Mouse (Mus musculus) liver, postnatal 0 days (tissue): Measurements from ENCODE around the gene Adgrg3. TPM values are rescaled to one million over a fixed set of nuclear protein-coding genes. Genes with fewer than 3 reads are reported as not detected.

ENCODE experiments used
- ATAC-seq: fragments of 200-750 bp; cut with Nextera tagmentation; 2 replicates; pipeline ENCODE4 v1.8.0; 2017; ENCODE audit warnings: mild to moderate bottlenecking, moderate library complexity
- DNase-seq: peaks from one replicate; pipeline ENCODE4 v3.0.0-alpha.2; 2016
- H3K27ac ChIP-seq: fragments of 300-500 bp; sonication (generic); 2 replicates; pipeline ENCODE4 v1.5.1; 2014; ENCODE audit warnings: antibody characterized with exemption, moderate library complexity, mild to moderate bottlenecking, low read depth
- H3K27me3 ChIP-seq: fragments of 300-500 bp; sonication (generic); 2 replicates; pipeline ENCODE4 v1.6.1; 2014; ENCODE audit warnings: low read length, control low read depth, mixed read lengths; ENCODE audit not compliant: insufficient read depth
- H3K36me3 ChIP-seq: fragments of 300-500 bp; sonication (generic); replicated peaks from 2 replicates; pipeline ENCODE4 v1.6.1; 2014; ENCODE audit warnings: mild to moderate bottlenecking, control low read depth, low read length, moderate library complexity, mixed read lengths; ENCODE audit not compliant: insufficient read depth
- H3K4me1 ChIP-seq: fragments of 300-500 bp; sonication (generic); 2 replicates; pipeline ENCODE4 v1.6.1; 2014; ENCODE audit warnings: antibody characterized with exemption, mild to moderate bottlenecking, control low read depth; ENCODE audit not compliant: insufficient read depth
- H3K4me2 ChIP-seq: fragments of 300-500 bp; sonication (generic); 2 replicates; pipeline ENCODE4 v1.6.1; 2014; ENCODE audit warnings: low read depth, mild to moderate bottlenecking, low read length, moderate library complexity, mixed read lengths
- H3K4me3 ChIP-seq: fragments of 300-500 bp; sonication (generic); 2 replicates; pipeline ENCODE4 v1.5.1; 2014; ENCODE audit warnings: low read depth, low read length
- H3K9ac ChIP-seq: fragments of 300-500 bp; sonication (generic); replicated peaks from 2 replicates; pipeline ENCODE4 v1.6.1; 2014; ENCODE audit warnings: mild to moderate bottlenecking, moderate library complexity
- H3K9me3 ChIP-seq: fragments of 300-500 bp; sonication (generic); 2 replicates; pipeline ENCODE4 v1.6.1; 2016; ENCODE audit warnings: mild to moderate bottlenecking, control low read depth, low read length, mixed read lengths
- CTCF ChIP-seq: sonication (generic); IDR thresholded peaks from 2 replicates; pipeline ENCODE4 v1.5.1; 2016; ENCODE audit warnings: antibody characterized with exemption, low read depth
- EP300 ChIP-seq: IDR thresholded peaks from 2 replicates; pipeline ENCODE4 v1.6.1; 2016; ENCODE audit warnings: antibody characterized with exemption, low read depth, mild to moderate bottlenecking
- WGBS: fragments of 180-500 bp; shearing (Covaris S2); extraction: QIAGEN DNeasy Blood & Tissue Kit; methylation state at CpG from one replicate; pipeline ENCODE4 v1.1.7; 2014; ENCODE audit not compliant: insufficient replicate concordance; 5-methylcytosine and 5-hydroxymethylcytosine counted together
- polyA plus RNA-seq: library from polyadenylated mRNA; unstranded; fragments of >200 nt; fragmentation: Nextera tagmentation; extraction: Ambion mirVana; gene quantifications from 2 replicates; pipeline ENCODE4 v1.2.1, GENCODE M21; 2015

Adgrg3 gene
- polyA plus RNA-seq, 1 experiment from 2014 or later: 9.6 TPM

DNA sequence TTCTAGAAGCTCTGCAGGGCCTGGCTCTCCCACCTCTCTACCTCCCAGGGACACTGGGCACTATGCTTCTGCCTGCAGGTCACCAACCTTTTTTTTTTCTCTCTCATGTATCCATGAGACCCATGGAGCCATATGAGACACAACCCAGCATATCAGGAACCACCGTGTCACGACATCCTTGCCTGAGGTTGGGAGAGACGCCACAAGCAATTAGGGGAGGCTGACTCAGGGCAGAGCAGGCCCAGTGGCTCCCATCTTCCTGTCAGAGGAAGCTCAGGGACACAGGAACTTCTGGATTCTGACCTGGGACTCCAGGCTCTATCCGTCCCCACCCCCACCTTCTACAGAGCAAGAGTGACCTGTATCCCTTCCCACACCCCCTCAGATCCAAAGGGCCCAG lies 1.6 kb upstream of the Adgrg3 start:
- ATAC-seq (peak; percentile 20), DNase-seq (no peak)
- no peak overlapping the region for H3K9ac ChIP-seq
- H3K4me1 ChIP-seq: no peaks in the 10 kb centered on the region
- H3K27me3 ChIP-seq: no peaks in the 10 kb centered on the region
- H3K9me3 ChIP-seq: no peaks in the 10 kb centered on the region
- 61% methylated on average over 4 of the region's 4 CpGs for WGBS
- H3K4me2 ChIP-seq: no peak overlapping the region
- H3K4me3 ChIP-seq: no peak overlapping the region
- H3K36me3 ChIP-seq: peaks cover 28% of the 10 kb centered on the region
- no peak overlapping the region for H3K27ac ChIP-seq
- TF ChIP-seq EP300 (no peak), CTCF (no peak)

DNA sequence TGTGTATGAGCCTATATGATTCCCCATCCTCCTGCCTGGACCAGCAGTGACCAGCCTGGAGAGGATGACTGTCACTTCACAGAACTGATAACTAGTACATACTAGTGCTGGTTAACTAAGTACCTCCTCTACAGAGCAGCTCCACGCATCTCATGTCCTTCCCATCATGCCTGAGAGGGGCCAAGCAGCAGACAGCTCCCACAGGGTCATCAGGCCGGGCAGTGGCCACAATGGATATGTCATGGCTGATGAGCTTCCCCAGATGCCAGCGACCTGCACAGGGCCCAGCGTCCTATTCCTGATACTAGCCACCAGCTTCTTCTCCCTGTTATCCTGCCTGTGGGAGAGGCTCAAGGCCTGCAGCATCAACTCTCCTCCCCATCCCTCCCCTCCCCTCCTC lies 808 bp upstream of the Adgrg3 start:
- no peak overlapping the region for H3K27ac ChIP-seq
- no peak for DNase-seq
- WGBS: 57% methylated on average over 4 of the region's 4 CpGs

DNA sequence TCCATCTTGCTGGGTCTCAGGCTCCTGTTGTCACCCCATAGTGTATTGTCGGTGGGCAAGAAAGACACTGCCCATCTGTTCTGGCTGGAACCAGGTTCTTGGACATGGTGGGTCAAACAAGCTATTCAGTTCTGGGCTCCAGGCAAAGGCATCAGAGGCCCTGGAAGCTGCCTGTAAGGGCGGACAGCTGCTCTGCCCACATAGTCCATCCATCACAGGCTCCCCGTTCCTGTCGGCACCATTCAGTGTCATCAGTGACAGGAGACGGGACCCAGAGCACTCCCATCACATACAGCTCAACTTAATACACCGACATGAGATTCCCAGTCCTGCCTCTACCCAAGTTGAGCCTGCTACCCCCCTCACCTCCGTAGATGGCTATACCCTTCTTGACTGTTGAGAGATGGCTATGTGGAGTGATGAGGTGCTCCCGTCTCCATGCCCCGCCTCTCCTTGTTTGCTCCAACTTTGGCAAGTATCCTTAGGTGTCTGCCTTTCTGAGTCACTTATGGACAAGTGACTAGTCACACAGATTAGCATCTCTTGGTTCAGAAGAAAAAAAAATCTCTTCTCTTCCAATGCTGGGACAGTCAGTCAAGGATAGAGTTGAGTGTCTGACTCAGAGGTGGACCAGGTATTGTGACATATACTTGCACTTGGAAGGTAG lies 610 bp downstream of the Adgrg3 start:
- no peak for ATAC-seq
- H3K4me3 ChIP-seq: peak overlapping the region; percentile 29

More for the DNA sequence above, 808 bp upstream of the Adgrg3 start:
- TF ChIP-seq CTCF (no peak), EP300 (no peak)
- Histone ChIP-seq H3K36me3 (peaks cover 20% of the 10 kb centered on the region), H3K27me3 (no peaks in the 10 kb centered on the region), H3K4me3 (no peak overlapping the region), H3K4me1 (0 out of 2 replicates have a peak, but pooled peaks cover 2% of the 10 kb centered on the region), H3K9me3 (no peaks in the 10 kb centered on the region), H3K4me2 (no peak overlapping the region), H3K9ac (no peak overlapping the region)
- ATAC-seq: no peak

DNA sequence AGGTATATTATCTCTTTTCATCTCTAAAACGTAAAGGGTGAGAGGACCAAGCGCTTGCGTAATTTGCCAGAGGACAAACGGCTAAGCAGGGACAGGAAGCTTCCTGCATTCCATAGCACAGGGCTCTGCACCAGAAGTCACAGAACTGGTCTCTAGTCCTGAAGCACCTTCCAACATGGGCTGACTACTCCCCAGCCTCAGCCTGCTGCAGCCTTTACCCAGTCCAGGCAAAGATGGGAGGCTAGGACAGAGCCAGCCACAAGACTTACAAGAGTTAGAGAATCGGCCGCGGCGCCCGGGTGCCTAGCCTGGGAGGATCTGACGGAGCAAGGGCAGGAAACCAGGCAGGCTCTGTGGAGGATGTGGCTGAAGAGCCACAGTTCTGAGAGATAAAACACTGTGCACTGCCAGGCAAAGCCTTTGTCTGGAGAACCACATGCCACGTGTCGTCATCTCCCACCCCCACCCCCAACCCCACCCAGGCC lies 2.8 kb downstream of the Adgrg3 start:
- ATAC-seq (peak; percentile 59), DNase-seq (peak; percentile 53)
- no peak for TF ChIP-seq EP300
- no peak for TF ChIP-seq CTCF
- Histone ChIP-seq H3K9me3 (no peaks in the 10 kb centered on the region), H3K27me3 (no peaks in the 10 kb centered on the region), H3K4me3 (peak overlapping the region; percentile 4; the same call in 1 of the 2 replicates), H3K36me3 (no peaks in the 10 kb centered on the region), H3K4me1 (0 out of 2 replicates have a peak, but pooled peaks cover 2% of the 10 kb centered on the region), H3K27ac (peak overlapping the region; percentile 30; the same call in 1 of the 2 replicates), H3K9ac (no peak overlapping the region), H3K4me2 (peak overlapping the region; percentile 34)
- 24% methylated on average over 12 of the region's 12 CpGs for WGBS

More for the DNA sequence above, 610 bp downstream of the Adgrg3 start:
- Histone ChIP-seq H3K9me3 (no peaks in the 10 kb centered on the region), H3K27ac (no peak overlapping the region), H3K9ac (no peak overlapping the region), H3K4me1 (0 out of 2 replicates have a peak, but pooled peaks cover 2% of the 10 kb centered on the region), H3K27me3 (no peaks in the 10 kb centered on the region), H3K4me2 (peak overlapping the region; percentile 48), H3K36me3 (peaks cover 11% of the 10 kb centered on the region)
- WGBS: 53% methylated on average over 9 of the region's 9 CpGs
- no peak for DNase-seq
- no peak for TF ChIP-seq CTCF
- no peak for TF ChIP-seq EP300

DNA sequence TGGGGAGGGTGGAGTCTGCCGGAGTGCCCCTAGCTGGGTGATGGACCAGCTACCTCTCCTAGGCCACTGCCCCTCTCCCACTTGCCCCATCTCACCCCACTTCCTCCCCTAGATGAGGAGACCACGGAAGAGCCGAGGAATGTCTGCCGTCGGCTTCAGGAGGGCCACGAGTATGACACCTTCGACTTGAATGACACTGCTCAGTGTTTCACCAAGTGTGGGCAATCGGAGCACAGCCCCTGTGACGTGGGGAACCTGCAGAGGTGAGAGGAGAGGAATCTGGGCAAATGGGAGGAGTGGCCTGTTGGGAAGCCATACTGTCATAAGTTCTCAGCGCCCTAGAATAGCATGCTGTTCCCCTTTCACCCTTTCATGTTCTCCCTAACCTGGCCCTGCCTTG lies 3.3 kb downstream of the Adgrg3 start:
- 27% methylated on average over 10 of the region's 10 CpGs for WGBS
- H3K9ac ChIP-seq: no peak overlapping the region
- no peaks in the 10 kb centered on the region for H3K36me3 ChIP-seq
- no peak for TF ChIP-seq CTCF
- TF ChIP-seq EP300: no peak
- 0 out of 2 replicates have a peak, but pooled peaks cover 2% of the 10 kb centered on the region for H3K4me1 ChIP-seq
- DNase-seq (no peak), ATAC-seq (no peak)
- H3K4me2 ChIP-seq: peak overlapping the region; percentile 34
- H3K27me3 ChIP-seq: no peaks in the 10 kb centered on the region
- H3K9me3 ChIP-seq: no peaks in the 10 kb centered on the region
- H3K4me3 ChIP-seq: peak overlapping the region; percentile 4; the same call in 1 of the 2 replicates
- H3K27ac ChIP-seq: no peak overlapping the region

DNA sequence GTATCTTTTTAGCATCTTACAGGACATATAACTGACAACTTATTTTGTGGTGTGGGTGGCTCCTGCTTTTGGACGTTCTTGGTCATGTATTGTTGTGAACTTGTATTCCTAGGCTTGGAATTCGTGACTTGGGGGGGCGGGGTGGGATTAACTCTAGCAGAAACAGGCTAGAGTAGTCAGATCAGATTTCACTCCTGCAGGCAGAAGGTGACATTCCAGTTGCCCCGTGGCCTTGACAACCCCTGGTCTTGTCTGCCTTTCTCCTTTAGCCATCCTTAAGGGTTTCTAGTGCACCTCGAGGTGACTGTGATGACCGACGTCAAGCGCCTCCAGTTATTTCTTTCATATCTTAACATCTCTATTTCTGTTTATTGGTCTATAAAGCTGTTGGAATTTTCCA lies 5.7 kb downstream of the Adgrg3 start:
- H3K36me3 ChIP-seq: no peaks in the 10 kb centered on the region
- no peaks in the 10 kb centered on the region for H3K27me3 ChIP-seq
- H3K27ac ChIP-seq: no peak overlapping the region
- no peak overlapping the region for H3K9ac ChIP-seq
- DNase-seq: no peak
- H3K4me1 ChIP-seq: 0 out of 2 replicates have a peak, but pooled peaks cover 2% of the 10 kb centered on the region
- no peaks in the 10 kb centered on the region for H3K9me3 ChIP-seq
- no peak overlapping the region for H3K4me3 ChIP-seq
- WGBS: 48% methylated on average over 8 of the region's 8 CpGs
- no peak overlapping the region for H3K4me2 ChIP-seq
- no peak for ATAC-seq
- TF ChIP-seq CTCF (no peak), EP300 (no peak)
